Mouse (Mus musculus) fibroblast of lung, adult 2 months (primary cell): ENCODE data around the gene Olfr1392.
"Not testable (repeated sequence)": the region's sequence is repeated elsewhere in the genome, so short reads cannot be mapped to it uniquely, and the experiment has no call there.

Experiments used
- DNase-seq: peaks from one replicate; pipeline ENCODE4 v3.0.0-alpha.2; 2011; ENCODE audit warnings: low read depth

The Olfr1392 gene

DNA sequence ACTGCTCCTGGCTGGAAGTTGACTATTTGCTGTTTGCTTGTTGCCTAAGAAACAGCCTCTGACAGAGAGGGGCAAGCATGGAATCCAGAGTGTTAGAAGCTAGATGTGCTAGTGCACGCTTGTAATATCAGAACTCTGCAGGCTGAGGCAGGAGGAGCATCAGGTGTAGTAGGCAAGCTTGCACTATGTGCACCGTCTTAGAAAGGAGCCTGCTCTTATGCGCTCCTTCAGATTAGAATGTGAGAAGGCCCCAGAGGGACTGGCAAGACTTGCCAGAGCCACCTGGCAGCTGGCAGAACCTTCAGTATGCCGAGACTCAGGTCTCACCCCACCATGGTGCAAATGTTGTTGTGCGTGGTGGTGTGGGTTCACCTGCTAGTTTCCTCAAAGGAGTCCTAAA lies 33.0 kb upstream of the Olfr1392 start:
- no peak for DNase-seq

DNA sequence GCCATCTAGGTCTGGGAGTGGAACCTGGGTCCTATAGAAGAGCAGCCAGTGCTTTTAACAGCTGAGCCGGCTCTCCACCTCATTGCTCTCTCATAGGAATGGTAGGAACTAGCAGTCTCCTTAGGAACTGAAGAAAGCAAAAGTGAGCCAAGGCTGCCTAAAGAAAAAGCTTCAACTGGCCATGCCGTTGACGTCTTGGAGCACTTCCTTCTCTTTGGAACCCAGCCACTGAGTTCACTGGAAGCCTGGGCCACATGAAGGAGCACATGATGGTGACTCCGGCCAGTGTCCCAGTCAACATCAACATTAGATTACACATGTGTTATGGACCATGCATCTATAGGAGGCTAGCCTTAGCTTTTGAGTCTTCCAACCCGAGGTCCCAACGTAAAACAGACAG lies 32.0 kb upstream of the Olfr1392 start:
- DNase-seq, result no peak

DNA sequence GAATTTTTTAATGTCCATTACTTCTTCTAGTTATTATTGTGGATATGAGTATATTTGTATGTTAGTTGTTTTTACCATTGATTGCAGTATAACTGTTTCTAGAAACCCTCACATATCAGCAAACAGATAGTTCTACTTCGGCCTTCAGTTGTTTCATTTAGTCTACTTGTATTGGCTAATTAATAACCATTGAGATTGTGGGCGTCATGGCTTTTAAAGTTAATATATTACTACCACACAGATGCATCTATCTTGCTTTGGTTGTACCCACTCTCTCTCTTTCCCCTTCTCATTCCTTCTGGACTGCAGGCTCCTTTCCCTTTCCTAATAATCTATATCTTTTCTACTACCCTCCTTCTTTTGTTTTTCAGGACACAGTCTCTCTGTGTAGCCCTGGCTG lies 25.8 kb upstream of the Olfr1392 start:
- DNase-seq, result no peak

DNA sequence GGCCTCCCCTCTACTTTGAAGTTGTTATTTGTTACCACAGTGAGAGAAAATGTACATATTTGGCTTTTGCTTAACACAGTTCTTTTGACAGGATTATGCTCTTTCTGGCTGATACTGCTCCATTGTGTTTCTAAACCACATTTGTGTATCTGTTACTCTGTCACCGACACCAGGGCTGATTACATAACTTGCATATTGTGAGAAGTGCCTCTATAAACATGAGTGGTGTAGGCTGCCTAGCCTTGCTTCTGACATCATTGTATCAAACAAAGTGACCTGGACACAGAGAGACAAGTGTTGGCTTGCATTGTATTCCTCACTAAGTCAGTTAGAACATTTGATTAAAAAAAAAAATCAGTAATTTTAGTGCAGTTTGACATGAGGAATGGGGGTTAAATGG lies 25.3 kb upstream of the Olfr1392 start:
- DNase-seq, result no peak

DNA sequence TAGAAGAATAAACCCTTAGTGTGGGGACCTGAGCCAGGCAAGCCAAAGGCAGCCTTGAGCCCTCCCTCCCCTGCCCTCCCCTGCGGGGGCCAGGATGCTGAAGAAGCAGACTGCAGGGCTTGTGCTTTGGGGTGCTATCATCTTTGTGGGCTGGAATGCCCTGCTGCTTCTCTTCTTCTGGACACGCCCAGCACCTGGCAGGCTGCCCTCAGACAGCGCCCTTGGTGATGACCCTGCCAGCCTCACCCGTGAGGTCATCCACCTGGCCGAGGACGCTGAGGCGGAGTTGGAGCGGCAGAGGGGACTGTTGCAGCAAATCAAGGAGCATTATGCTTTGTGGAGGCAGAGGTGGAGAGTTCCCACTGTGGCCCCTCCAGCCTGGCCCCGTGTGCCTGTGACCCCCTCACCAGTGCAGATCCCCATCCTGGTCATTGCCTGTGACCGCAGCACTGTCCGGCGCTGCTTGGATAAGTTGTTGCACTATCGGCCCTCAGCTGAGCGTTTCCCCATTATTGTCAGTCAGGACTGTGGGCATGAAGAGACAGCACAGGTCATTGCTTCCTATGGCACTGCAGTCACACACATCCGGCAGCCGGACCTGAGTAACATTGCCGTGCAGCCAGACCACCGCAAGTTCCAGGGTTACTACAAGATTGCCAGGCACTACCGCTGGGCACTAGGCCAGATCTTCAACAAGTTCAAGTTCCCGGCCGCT lies 24.3 kb upstream of the Olfr1392 start:
- DNase-seq, result no peak

DNA sequence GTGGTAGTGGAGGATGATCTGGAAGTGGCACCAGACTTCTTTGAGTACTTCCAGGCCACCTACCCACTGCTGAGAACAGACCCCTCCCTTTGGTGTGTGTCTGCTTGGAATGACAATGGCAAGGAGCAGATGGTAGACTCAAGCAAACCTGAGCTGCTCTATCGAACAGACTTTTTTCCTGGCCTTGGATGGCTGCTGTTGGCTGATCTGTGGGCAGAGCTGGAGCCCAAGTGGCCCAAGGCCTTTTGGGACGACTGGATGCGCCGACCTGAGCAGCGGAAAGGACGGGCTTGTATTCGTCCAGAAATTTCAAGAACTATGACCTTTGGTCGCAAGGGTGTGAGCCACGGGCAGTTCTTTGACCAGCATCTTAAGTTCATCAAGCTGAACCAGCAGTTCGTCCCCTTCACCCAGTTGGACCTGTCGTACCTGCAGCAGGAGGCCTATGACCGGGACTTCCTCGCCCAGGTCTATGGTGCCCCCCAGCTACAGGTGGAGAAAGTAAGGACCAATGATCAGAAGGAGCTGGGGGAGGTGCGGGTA lies 23.7 kb upstream of the Olfr1392 start:
- no peak for DNase-seq

DNA sequence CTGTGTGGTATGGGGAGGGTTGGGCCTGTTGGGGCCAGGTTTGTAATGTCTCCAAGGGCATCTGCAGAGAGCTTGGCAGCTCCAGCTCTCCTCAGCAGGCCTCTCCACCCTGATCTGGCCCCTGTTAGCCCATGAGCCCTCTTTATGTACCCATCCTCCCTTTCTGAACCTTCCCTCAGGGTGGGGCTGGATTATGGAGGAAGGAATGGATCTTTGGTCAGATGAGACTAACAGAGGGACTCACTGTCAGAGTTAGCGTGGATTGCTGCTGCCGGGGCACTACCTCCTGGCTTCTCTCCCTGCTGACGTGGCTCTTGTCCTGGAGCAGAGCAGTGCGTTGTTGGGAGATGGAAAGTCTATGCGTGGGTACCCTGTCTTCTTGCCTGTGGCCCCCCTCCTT lies 22.8 kb upstream of the Olfr1392 start:
- DNase-seq, result no peak

DNA sequence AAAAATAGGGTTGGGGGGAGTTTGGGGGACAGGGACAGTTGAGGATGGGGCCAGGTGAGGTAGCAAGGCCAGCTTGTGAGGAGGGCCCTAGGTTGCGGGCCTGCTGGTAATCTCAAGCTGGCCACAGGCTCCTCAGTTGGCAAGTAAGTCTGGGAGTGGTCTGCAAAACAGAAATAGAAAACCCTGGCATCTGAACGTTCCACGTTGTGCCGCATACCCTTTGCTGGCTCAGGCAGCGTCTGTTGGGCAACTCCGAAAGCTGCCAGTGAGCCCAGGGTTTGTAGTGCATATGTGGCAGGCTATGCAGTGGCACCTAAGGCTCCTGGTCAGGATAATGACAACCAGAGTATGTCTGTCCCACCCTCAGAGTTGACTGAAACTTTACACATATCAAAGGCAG lies 21.9 kb upstream of the Olfr1392 start:
- no peak for DNase-seq

DNA sequence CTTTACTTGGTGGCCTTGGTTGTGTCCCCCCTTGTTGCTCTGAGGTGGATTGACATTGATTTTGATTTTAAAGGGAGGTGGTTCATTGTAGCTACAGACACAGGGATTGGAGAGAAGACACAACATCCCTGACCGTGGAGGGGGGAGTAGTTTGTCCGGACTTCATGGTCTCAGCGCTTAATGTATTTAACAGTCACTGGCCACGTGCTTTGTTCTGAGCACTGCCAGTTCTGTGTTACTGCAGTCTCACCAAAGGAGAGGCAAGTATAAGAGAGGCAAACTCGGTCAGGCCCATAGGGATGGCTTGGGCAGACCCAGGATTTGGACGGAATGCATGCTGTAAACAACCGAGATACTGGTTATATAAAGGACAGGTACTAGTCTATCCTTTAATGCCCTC lies 21.0 kb upstream of the Olfr1392 start:
- DNase-seq, result no peak

DNA sequence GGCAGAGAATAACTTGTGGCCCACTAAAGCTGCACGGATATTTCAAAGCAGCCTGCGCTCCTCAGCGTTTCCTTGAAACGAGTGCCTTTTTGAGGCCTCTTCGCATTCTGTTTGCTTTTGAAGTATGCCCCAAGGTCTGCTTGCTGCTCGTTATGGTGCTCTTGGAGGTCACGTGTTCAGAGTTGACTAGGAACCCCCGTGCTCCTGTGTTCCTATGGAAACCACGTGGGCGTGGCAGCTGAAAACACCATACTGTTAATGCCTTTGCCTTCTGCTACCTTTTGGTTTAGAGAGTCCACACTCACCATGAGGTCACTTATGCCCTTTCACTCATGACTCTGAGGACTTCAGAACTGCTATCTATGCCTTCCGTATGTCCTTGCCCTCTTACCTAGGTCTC lies 20.5 kb upstream of the Olfr1392 start:
- no peak for DNase-seq

DNA sequence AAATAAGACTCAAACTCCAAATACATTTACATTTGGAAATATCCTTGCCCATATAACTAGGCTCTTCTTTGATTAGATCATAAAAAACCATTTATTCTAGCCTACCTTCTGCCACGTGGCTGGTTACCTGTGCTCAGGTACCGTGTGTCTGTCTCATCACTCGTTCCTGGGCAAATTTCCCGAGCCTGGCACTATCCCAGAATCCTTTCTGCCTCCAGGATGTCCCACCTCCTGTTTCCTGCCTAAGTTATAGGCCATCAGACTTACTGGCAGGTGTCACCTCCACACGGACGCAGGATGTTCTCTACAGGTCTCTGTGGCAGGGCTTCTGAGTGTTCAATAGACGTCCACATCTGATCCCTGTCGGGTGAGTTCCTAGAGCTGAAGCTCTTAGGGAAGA lies 20.0 kb upstream of the Olfr1392 start:
- no peak for DNase-seq

DNA sequence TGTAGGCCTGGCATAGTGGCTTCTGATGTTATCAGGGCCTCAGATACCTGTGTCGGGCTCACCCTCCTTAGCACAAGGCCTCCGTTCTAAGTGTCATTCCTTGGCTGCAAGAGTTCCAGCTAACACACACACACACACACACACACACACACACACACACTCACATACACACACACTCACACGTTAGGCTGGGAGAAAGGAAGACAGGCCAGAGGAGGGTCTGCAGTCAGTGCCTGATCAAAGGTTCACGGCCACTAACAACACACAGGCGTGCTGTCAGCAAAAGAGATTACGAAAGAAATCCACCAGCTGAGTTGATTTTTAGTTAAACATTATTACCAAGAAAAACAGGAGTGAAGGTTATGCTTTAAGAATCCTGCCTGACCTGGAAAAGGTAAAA lies 18.4 kb upstream of the Olfr1392 start:
- no peak for DNase-seq

DNA sequence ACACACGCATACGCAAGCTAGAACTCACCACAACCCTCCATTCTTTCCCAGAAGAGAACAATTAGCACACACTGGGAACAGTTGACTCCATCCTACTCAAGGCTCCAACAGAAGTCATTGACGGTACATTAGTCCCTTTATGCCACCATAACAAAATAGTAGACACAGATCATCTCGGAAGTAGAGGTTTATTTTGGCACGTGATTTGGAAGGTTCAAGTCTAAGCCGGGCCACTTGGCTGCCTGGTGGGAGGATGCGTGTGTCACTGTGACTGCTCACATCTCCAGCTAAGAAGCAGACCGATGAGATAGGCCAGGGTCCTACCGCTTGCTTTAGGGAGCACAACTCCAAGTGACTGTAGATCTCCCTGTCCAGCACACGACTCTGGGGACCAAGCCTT lies 17.8 kb upstream of the Olfr1392 start:
- DNase-seq, result no peak

DNA sequence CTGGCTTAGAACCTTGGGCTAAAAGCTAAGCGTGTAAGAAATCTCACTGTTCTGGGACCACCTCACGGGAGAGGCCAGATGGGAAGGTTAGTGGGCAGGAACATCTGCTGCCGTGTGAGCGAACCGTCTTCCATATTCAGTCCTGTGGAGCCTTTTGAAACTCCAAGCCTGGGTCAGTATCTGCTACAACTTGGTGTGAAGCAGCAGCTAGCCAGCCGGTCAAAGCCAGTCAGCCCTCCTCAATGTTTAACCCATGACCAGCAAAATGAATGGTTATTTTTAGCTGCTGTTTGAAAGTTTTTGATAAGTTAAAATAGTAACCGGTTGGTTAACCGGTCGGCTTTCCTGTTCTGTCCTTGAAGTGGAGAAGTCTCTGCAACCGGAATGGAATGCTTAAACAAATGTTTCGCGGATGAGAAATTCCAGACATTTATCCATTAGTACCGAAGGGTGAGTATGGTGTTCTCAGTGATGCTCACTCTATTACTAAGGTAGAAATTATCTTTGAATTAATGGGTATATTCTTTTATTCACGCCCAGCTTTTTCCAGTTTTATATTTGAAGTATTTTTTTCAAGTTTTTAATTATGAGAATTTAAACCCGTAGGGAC lies 17.0 kb upstream of the Olfr1392 start:
- DNase-seq, result no peak

DNA sequence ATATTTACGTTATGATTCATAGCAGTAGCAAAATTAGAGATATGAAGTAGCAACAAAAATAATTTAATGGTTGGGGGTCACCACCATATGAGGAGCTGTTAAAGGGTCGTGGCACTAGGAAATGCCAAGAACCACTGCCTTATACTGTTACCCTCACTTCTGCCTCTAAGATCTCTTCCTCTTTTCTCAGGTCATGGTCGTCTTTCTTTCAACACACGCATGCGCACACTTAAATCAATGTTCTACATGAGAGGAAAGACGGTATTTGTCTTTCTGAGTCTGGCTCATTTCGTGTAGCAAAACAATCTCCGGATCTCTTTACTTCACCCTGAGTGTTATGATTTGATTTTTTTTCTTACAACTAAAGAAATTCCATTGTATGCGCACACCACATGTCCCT lies 15.3 kb upstream of the Olfr1392 start:
- DNase-seq, result no peak

DNA sequence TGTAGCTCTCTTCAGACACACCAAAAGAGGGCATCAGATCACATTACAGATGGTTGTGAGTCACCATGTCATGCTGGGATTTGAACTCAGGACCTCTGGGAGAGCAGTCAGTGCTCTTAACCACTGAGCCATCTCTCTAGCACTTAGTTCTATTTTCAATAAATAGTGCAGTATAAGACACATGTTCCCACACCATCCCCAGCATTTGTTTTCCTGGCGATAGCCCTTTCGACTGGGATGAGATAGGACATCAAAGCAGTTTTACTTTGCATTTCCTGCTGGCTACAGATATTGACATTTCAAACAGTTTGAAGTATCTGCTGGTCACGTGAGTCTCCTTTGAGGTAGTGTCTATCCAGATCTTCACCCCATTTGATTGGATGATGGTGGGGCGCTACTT lies 14.7 kb upstream of the Olfr1392 start:
- no peak for DNase-seq

DNA sequence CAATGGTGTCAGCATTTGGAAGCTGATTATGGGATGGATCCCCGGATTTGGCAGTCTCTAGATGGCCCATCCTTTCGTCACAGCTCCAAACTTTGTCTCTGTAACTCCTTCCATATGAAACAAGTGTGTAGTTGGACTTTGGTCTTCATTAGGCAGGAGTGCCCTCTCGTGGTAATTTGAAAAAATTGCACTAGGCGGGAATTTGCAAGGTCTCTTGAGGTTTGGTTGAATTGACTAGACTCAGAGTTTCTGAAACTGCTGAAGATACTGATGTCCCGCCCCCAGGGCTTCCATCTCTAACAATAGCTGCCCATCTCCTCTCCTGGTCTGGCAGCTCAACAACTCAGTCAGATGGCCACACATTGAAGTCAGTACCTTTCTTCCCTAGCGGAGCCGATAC lies 13.7 kb upstream of the Olfr1392 start:
- DNase-seq, result no peak

DNA sequence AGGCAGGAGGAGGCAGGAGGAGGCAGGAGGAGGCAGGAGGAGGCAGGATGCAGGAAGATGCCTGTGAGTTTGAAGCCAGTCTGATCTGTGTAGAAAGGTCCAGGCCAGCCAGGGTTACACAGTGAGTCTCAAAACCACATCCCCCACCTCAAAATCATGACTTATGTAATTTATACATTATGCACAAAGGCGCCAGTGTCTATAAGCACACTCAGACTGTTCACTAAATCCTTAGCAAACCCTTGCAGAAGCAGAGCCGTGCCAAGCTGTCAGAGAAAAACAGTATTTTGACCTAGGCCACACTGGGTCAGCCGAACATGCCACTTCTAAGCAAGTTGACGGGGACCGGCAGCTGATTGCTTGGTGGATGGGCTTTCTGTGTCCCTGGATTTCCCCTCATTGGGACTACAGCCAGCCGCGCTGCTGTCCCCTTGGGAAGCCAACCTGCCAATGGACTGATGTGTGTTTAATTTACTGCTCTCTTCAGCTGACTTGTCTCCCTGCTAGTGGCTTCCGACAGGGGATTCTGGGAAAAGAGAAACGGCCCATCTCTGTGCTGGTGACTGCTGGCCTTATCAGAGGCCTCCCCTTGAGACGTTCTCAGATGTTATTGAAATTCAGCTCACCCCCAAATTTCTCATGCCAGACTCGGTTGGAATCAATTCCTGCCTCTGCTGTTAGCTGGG lies 11.1 kb upstream of the Olfr1392 start:
- no peak for DNase-seq

DNA sequence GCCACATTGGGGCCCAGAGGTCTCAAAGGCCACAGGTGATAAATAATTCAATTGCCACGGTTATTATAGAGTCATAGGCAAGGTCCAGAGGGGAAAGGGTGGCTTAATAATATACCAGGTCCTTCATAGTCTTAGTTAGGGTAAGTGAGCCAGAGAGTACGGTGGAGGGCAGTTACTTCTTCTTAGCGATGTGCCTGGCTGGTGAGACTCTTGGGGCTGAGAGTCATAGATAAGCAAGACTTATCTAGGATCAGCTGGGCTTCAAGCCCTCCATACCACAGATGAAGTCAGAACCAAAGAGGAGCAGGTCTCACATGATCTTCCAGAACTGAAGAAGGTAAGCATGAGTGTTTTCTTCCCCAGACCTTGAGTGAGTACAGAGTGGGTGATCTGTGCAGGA lies 6.9 kb upstream of the Olfr1392 start, which contains the start of gene Olfr1393:
Gene Olfr1393, plus strand, starts transcription at position 83 of the 400 bp plus-strand sequence.
- no peak for DNase-seq

DNA sequence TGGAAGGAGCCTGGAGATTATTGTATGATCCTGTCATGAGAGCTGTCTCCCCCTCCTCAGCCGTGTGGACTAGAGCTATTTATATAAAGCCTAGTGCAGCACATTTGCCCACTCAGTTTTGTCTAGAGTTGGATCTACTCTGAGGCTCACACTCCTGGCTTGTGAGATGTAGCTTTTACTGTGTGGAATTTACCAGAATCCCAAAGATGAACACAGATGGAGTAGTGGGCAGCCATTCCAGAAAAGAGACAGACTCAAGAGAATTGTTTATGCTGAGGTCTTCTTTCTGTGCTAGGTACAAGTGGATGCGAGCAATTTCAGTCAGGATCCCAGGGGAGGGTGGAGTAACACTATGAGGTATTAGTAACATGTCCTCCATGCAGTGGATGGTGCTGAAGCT lies 2.2 kb downstream of the Olfr1392 start:
- DNase-seq, result no peak

DNA sequence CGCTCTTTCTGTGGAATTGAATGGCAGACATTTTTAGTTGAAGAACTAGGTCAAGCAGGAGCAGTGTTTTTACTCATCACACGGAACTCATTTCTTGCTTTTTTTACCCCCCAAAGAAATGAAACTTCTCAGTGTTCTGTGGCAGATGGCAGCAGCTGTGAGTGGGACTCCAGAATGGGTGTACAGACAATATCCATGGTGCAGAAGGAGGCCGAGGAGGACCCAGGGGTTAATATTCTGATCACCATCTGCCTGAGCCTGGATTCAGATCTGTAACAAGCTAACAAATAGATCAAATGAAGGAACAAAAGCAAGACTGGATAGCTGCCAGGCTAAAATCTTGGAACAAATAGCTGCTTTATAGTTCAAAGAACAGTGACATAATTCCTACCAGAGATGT lies 7.7 kb downstream of the Olfr1392 start:
- no peak for DNase-seq

DNA sequence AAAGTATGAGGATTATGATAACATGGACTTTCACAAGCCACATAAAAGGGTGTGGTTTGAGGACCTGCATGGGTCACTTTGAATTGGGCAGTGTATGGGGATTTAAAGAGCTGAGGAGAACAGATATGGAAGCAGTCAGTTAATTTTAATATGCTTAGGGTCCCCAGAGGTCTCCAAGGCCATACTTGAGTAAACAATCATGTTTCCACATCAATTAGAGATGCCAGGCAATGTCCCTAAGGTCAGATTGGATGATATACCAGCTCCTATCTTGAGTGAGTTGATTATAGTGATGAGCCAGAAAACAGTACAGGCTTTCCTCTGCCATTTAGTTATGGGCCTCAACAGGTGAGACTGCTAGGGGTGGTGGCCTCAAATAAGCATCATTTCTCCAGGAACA lies 19.4 kb downstream of the Olfr1392 start, which contains the start of gene Olfr10:
Gene Olfr10, plus strand, starts transcription at position 301 of the 400 bp plus-strand sequence.
- no peak for DNase-seq

DNA sequence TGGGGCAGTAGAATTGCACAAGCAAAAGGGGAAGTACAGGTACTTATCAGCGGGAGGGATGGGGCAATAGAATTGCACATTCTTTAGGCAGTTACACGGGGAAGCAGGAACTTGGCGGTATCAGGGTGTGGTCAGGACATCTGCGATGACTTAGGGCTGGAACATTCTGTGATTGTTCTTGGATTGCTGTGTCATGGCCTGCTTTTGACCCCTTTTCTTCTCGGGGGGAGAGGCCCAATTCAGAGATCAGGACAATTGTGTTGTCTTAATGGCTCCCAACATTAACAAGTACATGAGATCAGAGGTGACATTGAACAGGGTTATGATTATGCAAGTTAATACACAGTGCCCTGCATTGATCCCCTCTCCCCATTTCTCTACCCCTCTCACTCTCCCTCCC lies 23.5 kb downstream of the Olfr1392 start:
- DNase-seq, result not testable (repeated sequence)
